Mouse (Mus musculus): Measurements from ENCODE around the gene Mrap. TPM values are rescaled to one million over a fixed set of nuclear protein-coding genes. Genes with fewer than 3 reads are reported as not detected.
A peak's percentile ranks its signal among the peaks of the same experiment; 100 is the strongest.

Gene Mrap
- total and polyA plus RNA-seq, 2 experiments from 2014 or later, result 49.8 to 57.5 TPM

GRCm38 (mm10) chr16:90709711-90710289 is 28.2 kb upstream of the Mrap start:
- 27% methylated on average over 17 of the region's 17 CpGs for WGBS
- no peaks in the 10 kb centered on the region; the same call in 1 of the 2 replicates for H3K27me3 ChIP-seq (ENCODE audit: control insufficient read depth, insufficient read depth, low read length)
- no peak for TF ChIP-seq CTCF (IDR thresholded peaks at IDR 0.05; ENCODE audit: low read depth)
- 0 out of 2 replicates have a peak, but pooled peaks have one; percentile 67 for TF ChIP-seq EP300 (IDR thresholded peaks at IDR 0.05; ENCODE audit: low read depth)
- H3K9ac ChIP-seq (replicated peaks; ENCODE audit: low read depth, low read length), result no peak overlapping the region
- peak overlapping the region; percentile 18 for H3K4me3 ChIP-seq (ENCODE audit: low read depth, low read length)
- H3K4me2 ChIP-seq (ENCODE audit: low read depth, low read length), result peak overlapping the region; percentile 51
- H3K27ac ChIP-seq (ENCODE audit: low read depth), result peak overlapping the region; percentile 5; the same call in 1 of the 2 replicates
- H3K9me3 ChIP-seq (replicated peaks; ENCODE audit: control insufficient read depth, low read length), result no peaks in the 10 kb centered on the region
- 0 out of 2 replicates have a peak, but pooled peaks cover 18% of the 10 kb centered on the region for H3K4me1 ChIP-seq (ENCODE audit: control insufficient read depth, insufficient read depth)
- ATAC-seq (ENCODE audit: insufficient read depth, low read depth) (peak; percentile 78), DNase-seq (ENCODE audit: low spot score) (peak; percentile 89)
- H3K36me3 ChIP-seq (replicated peaks; ENCODE audit: control insufficient read depth, insufficient read depth, low read length), result no peaks in the 10 kb centered on the region

- no peak for TF ChIP-seq EP300 (IDR thresholded peaks at IDR 0.05; ENCODE audit: low read depth)
- no peak for TF ChIP-seq CTCF (IDR thresholded peaks at IDR 0.05; ENCODE audit: low read depth)
- WGBS, result 67% methylated on average over 12 of the region's 12 CpGs
- H3K9ac ChIP-seq (replicated peaks; ENCODE audit: low read depth, low read length), result no peak overlapping the region
- no peaks in the 10 kb centered on the region for H3K9me3 ChIP-seq (replicated peaks; ENCODE audit: control insufficient read depth, low read length)
- H3K27ac ChIP-seq (ENCODE audit: low read depth), result peak overlapping the region; percentile 5; the same call in 1 of the 2 replicates
- DNase-seq (ENCODE audit: low spot score) (no peak), ATAC-seq (ENCODE audit: insufficient read depth, low read depth) (no peak)
- no peaks in the 10 kb centered on the region; the same call in 1 of the 2 replicates for H3K27me3 ChIP-seq (ENCODE audit: control insufficient read depth, insufficient read depth, low read length)
- 0 out of 2 replicates have a peak, but pooled peaks cover 17% of the 10 kb centered on the region for H3K4me1 ChIP-seq (ENCODE audit: control insufficient read depth, insufficient read depth)
- no peaks in the 10 kb centered on the region for H3K36me3 ChIP-seq (replicated peaks; ENCODE audit: control insufficient read depth, insufficient read depth, low read length)
- no peak overlapping the region for H3K4me3 ChIP-seq (ENCODE audit: low read depth, low read length)
- peak overlapping the region; percentile 51 for H3K4me2 ChIP-seq (ENCODE audit: low read depth, low read length)
Measured at GRCm38 (mm10) chr16:90710313-90710712, 27.7 kb upstream of the Mrap start.

- no peak overlapping the region for H3K27ac ChIP-seq (ENCODE audit: low read depth)
- no peak overlapping the region for H3K9ac ChIP-seq (replicated peaks; ENCODE audit: low read depth, low read length)
- ATAC-seq (ENCODE audit: insufficient read depth, low read depth), result no peak
- TF ChIP-seq EP300 (IDR thresholded peaks at IDR 0.05; ENCODE audit: low read depth), result no peak
- TF ChIP-seq CTCF (IDR thresholded peaks at IDR 0.05; ENCODE audit: low read depth), result no peak
- peaks cover 24% of the 10 kb centered on the region for H3K36me3 ChIP-seq (replicated peaks; ENCODE audit: control insufficient read depth, insufficient read depth, low read length)
- H3K4me1 ChIP-seq (ENCODE audit: control insufficient read depth, insufficient read depth), result peaks cover 9% of the 10 kb centered on the region; the same call in 1 of the 2 replicates
- H3K9me3 ChIP-seq (replicated peaks; ENCODE audit: control insufficient read depth, low read length), result no peaks in the 10 kb centered on the region
- no peak for DNase-seq (ENCODE audit: low spot score)
- no peaks in the 10 kb centered on the region for H3K27me3 ChIP-seq (ENCODE audit: control insufficient read depth, insufficient read depth, low read length)
- no peak overlapping the region for H3K4me3 ChIP-seq (ENCODE audit: low read depth, low read length)
- no peak overlapping the region for H3K4me2 ChIP-seq (ENCODE audit: low read depth, low read length)
- WGBS, result 86% methylated on average over 4 of the region's 4 CpGs
Measured at GRCm38 (mm10) chr16:90724051-90724450, 14.0 kb upstream of the Mrap start.

GRCm38 (mm10) chr16:90726600-90727227 is 11.3 kb upstream of the Mrap start:
- DNase-seq (ENCODE audit: low spot score) (no peak), ATAC-seq (ENCODE audit: insufficient read depth, low read depth) (peak; percentile 25)
- Histone ChIP-seq H3K4me1 (ENCODE audit: control insufficient read depth, insufficient read depth) (peaks cover 9% of the 10 kb centered on the region; the same call in 1 of the 2 replicates), H3K36me3 (replicated peaks; ENCODE audit: control insufficient read depth, insufficient read depth, low read length) (peaks cover 6% of the 10 kb centered on the region; the same call in 1 of the 2 replicates), H3K4me3 (ENCODE audit: low read depth, low read length) (peak overlapping the region; percentile 68), H3K27me3 (ENCODE audit: control insufficient read depth, insufficient read depth, low read length) (no peaks in the 10 kb centered on the region), H3K9me3 (replicated peaks; ENCODE audit: control insufficient read depth, low read length) (0 out of 2 replicates have a peak, but pooled peaks cover 4% of the 10 kb centered on the region), H3K9ac (replicated peaks; ENCODE audit: low read depth, low read length) (peak overlapping the region; percentile 67), H3K27ac (ENCODE audit: low read depth) (no peak overlapping the region), H3K4me2 (ENCODE audit: low read depth, low read length) (peak overlapping the region; percentile 99)
- 5% methylated on average over 38 of the region's 38 CpGs for WGBS
- TF ChIP-seq EP300 (IDR thresholded peaks at IDR 0.05; ENCODE audit: low read depth), result no peak
- TF ChIP-seq CTCF (IDR thresholded peaks at IDR 0.05; ENCODE audit: low read depth), result no peak

GRCm38 (mm10) chr16:90727233-90728115 is 10.5 kb upstream of the Mrap start, which contains the start of gene Mis18a:
Mis18a (minus strand) TSS chr16:90727404.
- no peak for TF ChIP-seq CTCF (IDR thresholded peaks at IDR 0.05; ENCODE audit: low read depth)
- peak within 1 kb of the TSS; percentile 58 for H3K27ac ChIP-seq (ENCODE audit: low read depth)
- peak within 1 kb of the TSS; percentile 99 for H3K4me2 ChIP-seq (ENCODE audit: low read depth, low read length)
- 3% methylated on average over 53 of the region's 53 CpGs for WGBS
- peaks cover 9% of the 10 kb centered on the region; the same call in 1 of the 2 replicates for H3K4me1 ChIP-seq (ENCODE audit: control insufficient read depth, insufficient read depth)
- peak within 1 kb of the TSS; percentile 67 for H3K9ac ChIP-seq (replicated peaks; ENCODE audit: low read depth, low read length)
- 0 out of 2 replicates have a peak, but pooled peaks cover 4% of the 10 kb centered on the region for H3K9me3 ChIP-seq (replicated peaks; ENCODE audit: control insufficient read depth, low read length)
- no peaks in the 10 kb centered on the region for H3K36me3 ChIP-seq (replicated peaks; ENCODE audit: control insufficient read depth, insufficient read depth, low read length)
- ATAC-seq (ENCODE audit: insufficient read depth, low read depth), result peak; percentile 96
- H3K4me3 ChIP-seq (ENCODE audit: low read depth, low read length), result peak within 1 kb of the TSS; percentile 68
- peak; percentile 95 for DNase-seq (ENCODE audit: low spot score)
- H3K27me3 ChIP-seq (ENCODE audit: control insufficient read depth, insufficient read depth, low read length), result no peaks in the 10 kb centered on the region

Measured in heart, postnatal 0 days (tissue).